Mouse (Mus musculus): Measurements from ENCODE around the gene Clmp.

The Clmp gene

GRCm38 (mm10) chr9:40685801-40686420 is at the start of gene Clmp:
Clmp (plus strand) TSS chr9:40685962.
- no peak for DNase-seq

- DNase-seq: peak; percentile 87
Observed at GRCm38 (mm10) chr9:40636054-40636453, 49.7 kb upstream of the Clmp start.

- DNase-seq: no peak
Observed at GRCm38 (mm10) chr9:40637705-40638393, 47.9 kb upstream of the Clmp start.

GRCm38 (mm10) chr9:40638394-40639049 is 47.2 kb upstream of the Clmp start:
- DNase-seq: peak; percentile 77

- DNase-seq: peak; percentile 73
Observed at GRCm38 (mm10) chr9:40639536-40640187, 46.1 kb upstream of the Clmp start.

GRCm38 (mm10) chr9:40641318-40641717 is 44.4 kb upstream of the Clmp start:
- no peak for DNase-seq

GRCm38 (mm10) chr9:40642470-40643220 is 43.1 kb upstream of the Clmp start:
- DNase-seq: no peak

GRCm38 (mm10) chr9:40649444-40649843 is 36.3 kb upstream of the Clmp start:
- DNase-seq: no peak

GRCm38 (mm10) chr9:40649983-40650382 is 35.8 kb upstream of the Clmp start:
- no peak for DNase-seq

- DNase-seq: no peak
Observed at GRCm38 (mm10) chr9:40651239-40651859, 34.4 kb upstream of the Clmp start.

GRCm38 (mm10) chr9:40652757-40653156 is 33.0 kb upstream of the Clmp start:
- no peak for DNase-seq

GRCm38 (mm10) chr9:40666190-40666803 is 19.5 kb upstream of the Clmp start:
- DNase-seq: no peak

- DNase-seq: no peak
Observed at GRCm38 (mm10) chr9:40670313-40670712, 15.4 kb upstream of the Clmp start, which contains the start of gene Gm21915. Gm21915 (plus strand) TSS chr9:40670613.

GRCm38 (mm10) chr9:40671323-40671930 is 14.3 kb upstream of the Clmp start:
- DNase-seq: no peak

- no peak for DNase-seq
Observed at GRCm38 (mm10) chr9:40675203-40675958, 10.4 kb upstream of the Clmp start.

GRCm38 (mm10) chr9:40678653-40679052 is 7.1 kb upstream of the Clmp start:
- DNase-seq: no peak

GRCm38 (mm10) chr9:40686421-40686899 is 698 bp downstream of the Clmp start:
- no peak for DNase-seq

GRCm38 (mm10) chr9:40687053-40687452 is 1.3 kb downstream of the Clmp start:
- no peak for DNase-seq

- no peak for DNase-seq
Observed at GRCm38 (mm10) chr9:40687553-40687952, 1.8 kb downstream of the Clmp start.

- DNase-seq: no peak
Observed at GRCm38 (mm10) chr9:40690511-40690910, 4.7 kb downstream of the Clmp start.

Measured in cerebellum, adult 9-10 months (tissue).